ENCODE assay signal across 9 mouse cellular contexts in genomic region chr10:71326789-71327188, GRCm38 (mm10). TPM values are rescaled to one million over a fixed set of nuclear protein-coding genes. Genes with fewer than 3 reads are reported as not detected.
DNase-seq lines count a peak whose midpoint lies in the region; ATAC-seq lines count a peak whose summit lies in the region.
"Had no signal": no experiment of that assay in that cellular context is flagged by ENCODE, and none has a peak within 500 bp of the region (broad histone marks: within the 10 kb centered on the region; RNA-seq: fewer than 3 reads in every experiment).

No protein-coding gene starts in this region.

- H3K4me1 ChIP-seq in hindbrain, embryonic 10.5 days (replicated peaks), result no peaks in the 10 kb centered on the region
- no peaks in the 10 kb centered on the region for H3K4me1 ChIP-seq in hindbrain, embryonic 12.5 days
- no peaks in the 10 kb centered on the region for H3K4me1 ChIP-seq in embryonic facial prominence, embryonic 14.5 days (ENCODE audit: control insufficient read depth, insufficient read depth, low read length)
- H3K4me1 ChIP-seq in midbrain, embryonic 14.5 days (ENCODE audit: control insufficient read depth, insufficient read depth, low read length), result no peaks in the 10 kb centered on the region
- H3K4me1 ChIP-seq: limb, embryonic 13.5 days had no signal

- no peak for ATAC-seq in hindbrain, embryonic 12.5 days (ENCODE audit: low FRiP score)
- ATAC-seq in embryonic facial prominence, embryonic 14.5 days (ENCODE audit: low read depth), result peak; percentile 55; the same call in 1 of the 2 replicates
- 0 out of 2 replicates have a peak, but pooled peaks have one; percentile 17 for ATAC-seq in midbrain, embryonic 14.5 days (ENCODE audit: low FRiP score, low TSS enrichment)

- H3K4me2 ChIP-seq in hindbrain, embryonic 12.5 days (replicated peaks), result no peak overlapping the region
- H3K4me2 ChIP-seq in embryonic facial prominence, embryonic 14.5 days (ENCODE audit: low read depth, low read length), result no peak overlapping the region
- no peak overlapping the region for H3K4me2 ChIP-seq in midbrain, embryonic 14.5 days (ENCODE audit: low read length)
- H3K4me2 ChIP-seq: limb, embryonic 13.5 days had no signal

- no peaks in the 10 kb centered on the region for H3K9me3 ChIP-seq in hindbrain, embryonic 10.5 days
- H3K9me3 ChIP-seq in hindbrain, embryonic 12.5 days (replicated peaks), result no peaks in the 10 kb centered on the region
- no peaks in the 10 kb centered on the region for H3K9me3 ChIP-seq in embryonic facial prominence, embryonic 14.5 days (ENCODE audit: control insufficient read depth, low read length)
- no peaks in the 10 kb centered on the region for H3K9me3 ChIP-seq in midbrain, embryonic 14.5 days (ENCODE audit: control insufficient read depth, low read length)
- H3K9me3 ChIP-seq: limb, embryonic 13.5 days had no signal

- H3K9ac ChIP-seq in hindbrain, embryonic 12.5 days, result no peak overlapping the region
- no peak overlapping the region for H3K9ac ChIP-seq in embryonic facial prominence, embryonic 14.5 days (ENCODE audit: low read depth, low read length)
- no peak overlapping the region for H3K9ac ChIP-seq in midbrain, embryonic 14.5 days (replicated peaks; ENCODE audit: low read length)
- H3K9ac ChIP-seq: limb, embryonic 13.5 days had no signal

- no peak overlapping the region for H3K4me3 ChIP-seq in hindbrain, embryonic 10.5 days
- H3K4me3 ChIP-seq in hindbrain, embryonic 12.5 days, result no peak overlapping the region
- H3K4me3 ChIP-seq in embryonic facial prominence, embryonic 14.5 days (ENCODE audit: low read depth, low read length), result no peak overlapping the region
- H3K4me3 ChIP-seq in midbrain, embryonic 14.5 days (replicated peaks; ENCODE audit: low read depth, low read length), result no peak overlapping the region
- H3K4me3 ChIP-seq: limb, embryonic 13.5 days had no signal

- peaks cover 30% of the 10 kb centered on the region for H3K36me3 ChIP-seq in hindbrain, embryonic 10.5 days
- peaks cover 20% of the 10 kb centered on the region for H3K36me3 ChIP-seq in hindbrain, embryonic 12.5 days
- peaks cover 27% of the 10 kb centered on the region for H3K36me3 ChIP-seq in embryonic facial prominence, embryonic 14.5 days (ENCODE audit: control insufficient read depth, insufficient read depth, low read length)
- peaks cover 20% of the 10 kb centered on the region for H3K36me3 ChIP-seq in midbrain, embryonic 14.5 days (ENCODE audit: control insufficient read depth, insufficient read depth, low read length)

- intact Hi-C loops in heart, postnatal 36 days (cut with DNase I), result loop anchor here (1.0 kb wide), 1 partner anchor 75 kb away; no protein-coding TSS in a partner anchor
- intact Hi-C loops in left cerebral cortex, postnatal 10 days (cut with DNase I), result loop anchor here (2.0 kb wide), 1 partner anchor 74 kb away; no protein-coding TSS in a partner anchor

- DNase-seq in hindbrain, embryonic 10.5 days (ENCODE audit: low spot score), result peak; percentile 72
- DNase-seq in adrenal gland, postnatal 36 days, result peak; percentile 73 to 75
- DNase-seq in embryonic facial prominence, embryonic 14.5 days (ENCODE audit: low spot score), result peak; percentile 77
- peak; percentile 73 to 79 for DNase-seq in heart, postnatal 36 days
- DNase-seq in left cerebral cortex, postnatal 10 days (ENCODE audit: extremely low spot score in 1 of 2, low spot score in 2 of 2), result peak; percentile 67 to 69
- peak; percentile 88 for DNase-seq in midbrain, embryonic 14.5 days
- DNase-seq in spleen, postnatal 4 days (ENCODE audit: low spot score in 2 of 2), result peak; percentile 55 to 82

- 21% methylated on average over 7 of the region's 7 CpGs for WGBS in hindbrain, embryonic 10.5 days
- WGBS in hindbrain, embryonic 12.5 days, result 18% methylated on average over 7 of the region's 7 CpGs
- 12% methylated on average over 7 of the region's 7 CpGs for WGBS in embryonic facial prominence, embryonic 14.5 days
- 16% methylated on average over 7 of the region's 7 CpGs for WGBS in midbrain, embryonic 14.5 days

- no peak overlapping the region for H3K27ac ChIP-seq in hindbrain, embryonic 10.5 days
- no peak overlapping the region for H3K27ac ChIP-seq in hindbrain, embryonic 12.5 days
- no peak overlapping the region for H3K27ac ChIP-seq in embryonic facial prominence, embryonic 14.5 days (replicated peaks; ENCODE audit: low read depth, low read length)
- no peak overlapping the region for H3K27ac ChIP-seq in midbrain, embryonic 14.5 days (replicated peaks; ENCODE audit: low read depth, low read length)
- H3K27ac ChIP-seq: limb, embryonic 13.5 days had no signal

- no peaks in the 10 kb centered on the region for H3K27me3 ChIP-seq in hindbrain, embryonic 10.5 days (ENCODE audit: insufficient read depth, poor library complexity, severe bottlenecking)
- H3K27me3 ChIP-seq in hindbrain, embryonic 12.5 days, result no peaks in the 10 kb centered on the region
- H3K27me3 ChIP-seq in embryonic facial prominence, embryonic 14.5 days (replicated peaks; ENCODE audit: control insufficient read depth, insufficient read depth, low read length), result no peaks in the 10 kb centered on the region
- H3K27me3 ChIP-seq in midbrain, embryonic 14.5 days (ENCODE audit: control insufficient read depth, insufficient read depth, low read length), result no peaks in the 10 kb centered on the region
- H3K27me3 ChIP-seq: limb, embryonic 13.5 days had no signal

RNA-seq across cellular contexts. Expression of gene Cisd1, which starts 18.0 kb away (rescaled TPM):
- polyA plus RNA-seq in hindbrain, embryonic 10.5 days (2016; fragmentation: Nextera tagmentation; extraction: Ambion mirVana), result 148 and 166 TPM in 2 replicates
- polyA plus RNA-seq in hindbrain, embryonic 12.5 days (2016; fragmentation: Nextera tagmentation; extraction: Ambion mirVana), result 137 and 154 TPM in 2 replicates
- total RNA-seq in adrenal gland, postnatal 36 days (2021), result 100 to 1,000 TPM in 1 of 2 experiments, 10 to 100 TPM in 1; 90.4 to 140 TPM
- 89.2 and 99.6 TPM in 2 replicates for polyA plus RNA-seq in embryonic facial prominence, embryonic 14.5 days (2014; fragmentation: Nextera tagmentation; extraction: Ambion mirVana)
- total RNA-seq in heart, postnatal 36 days (2021), result 100 to 1,000 TPM; 313 to 328 TPM
- 100 to 1,000 TPM; 124 to 130 TPM for total RNA-seq in left cerebral cortex, postnatal 10 days (2021)
- polyA plus RNA-seq in midbrain, embryonic 14.5 days (2014; fragmentation: Nextera tagmentation; extraction: Ambion mirVana), result 281 and 329 TPM in 2 replicates

RNA-seq across cellular contexts. Expression of gene Ipmk, which starts 20.8 kb away (rescaled TPM):
- 15.5 and 20.0 TPM in 2 replicates for polyA plus RNA-seq in hindbrain, embryonic 10.5 days (2016; fragmentation: Nextera tagmentation; extraction: Ambion mirVana)
- polyA plus RNA-seq in hindbrain, embryonic 12.5 days (2016; fragmentation: Nextera tagmentation; extraction: Ambion mirVana), result 23.4 and 24.8 TPM in 2 replicates
- total RNA-seq in adrenal gland, postnatal 36 days (2021), result 10 to 100 TPM; 15.6 to 20.5 TPM
- polyA plus RNA-seq in embryonic facial prominence, embryonic 14.5 days (2014; fragmentation: Nextera tagmentation; extraction: Ambion mirVana), result 11.9 and 12.3 TPM in 2 replicates
- 10 to 100 TPM; 14.3 to 15.5 TPM for total RNA-seq in heart, postnatal 36 days (2021)
- total RNA-seq in left cerebral cortex, postnatal 10 days (2021), result 10 to 100 TPM; 32.1 to 34.7 TPM
- 21.1 and 22.0 TPM in 2 replicates for polyA plus RNA-seq in midbrain, embryonic 14.5 days (2014; fragmentation: Nextera tagmentation; extraction: Ambion mirVana)

RNA-seq across cellular contexts. Expression of gene Ube2d1, which starts 41.7 kb away (rescaled TPM):
- 115 and 147 TPM in 2 replicates for polyA plus RNA-seq in hindbrain, embryonic 10.5 days (2016; fragmentation: Nextera tagmentation; extraction: Ambion mirVana)
- 146 and 171 TPM in 2 replicates for polyA plus RNA-seq in hindbrain, embryonic 12.5 days (2016; fragmentation: Nextera tagmentation; extraction: Ambion mirVana)
- total RNA-seq in adrenal gland, postnatal 36 days (2021), result 10 to 100 TPM; 15.6 to 22.3 TPM
- polyA plus RNA-seq in embryonic facial prominence, embryonic 14.5 days (2014; fragmentation: Nextera tagmentation; extraction: Ambion mirVana), result 72.8 and 80.1 TPM in 2 replicates
- 10 to 100 TPM; 48.0 to 50.6 TPM for total RNA-seq in heart, postnatal 36 days (2021)
- 10 to 100 TPM; 76.3 to 90.5 TPM for total RNA-seq in left cerebral cortex, postnatal 10 days (2021)
- 246 and 254 TPM in 2 replicates for polyA plus RNA-seq in midbrain, embryonic 14.5 days (2014; fragmentation: Nextera tagmentation; extraction: Ambion mirVana)
